19 mouse cellular contexts compared by ENCODE assay signal in genomic region chr11:18399561-18399960, GRCm38 (mm10).
DNase-seq lines count a peak whose midpoint lies in the region; ATAC-seq and TF ChIP-seq lines count a peak whose summit lies in the region.
"Had no signal": no experiment of that assay in that cellular context is flagged by ENCODE, and none has a peak within 500 bp of the region (broad histone marks: within the 10 kb centered on the region; RNA-seq: fewer than 3 reads in every experiment).

No protein-coding gene starts in this region.

- no peaks in the 10 kb centered on the region for H3K36me3 ChIP-seq in lung, embryonic 14.5 days (ENCODE audit: insufficient read depth)
- H3K36me3 ChIP-seq in ES-E14 (ENCODE audit: control insufficient read depth, insufficient read depth, low read length, poor library complexity, severe bottlenecking): no peaks in the 10 kb centered on the region
- H3K36me3 ChIP-seq: heart, embryonic 12.5 days; limb, embryonic 12.5 days; liver, embryonic 13.5 days; midbrain, embryonic 12.5 days had no signal

- no peaks in the 10 kb centered on the region for H3K4me1 ChIP-seq in lung, embryonic 14.5 days (ENCODE audit: insufficient read depth)
- H3K4me1 ChIP-seq in ES-E14 (ENCODE audit: control insufficient read depth in 2 of 2, insufficient read depth in 2 of 2, low read length in 2 of 2, poor library complexity in 1 of 2): no peaks in the 10 kb centered on the region
- H3K4me1 ChIP-seq: heart, embryonic 12.5 days; limb, embryonic 12.5 days; liver, embryonic 13.5 days; midbrain, embryonic 12.5 days had no signal

- no peak overlapping the region for H3K4me2 ChIP-seq in lung, embryonic 14.5 days
- H3K4me2 ChIP-seq: heart, embryonic 12.5 days; limb, embryonic 12.5 days; liver, embryonic 13.5 days; midbrain, embryonic 12.5 days had no signal

- no peak for ATAC-seq in lung, embryonic 14.5 days (ENCODE audit: insufficient read depth)
- ATAC-seq: inflammation-experienced regulatory T-cells, adult 6 months had no signal

- in situ Hi-C loops in ES-E14 (cut with MboI; ENCODE audit: low sequenced_read_pairs in 2 of 2, unreplicated experiment in 2 of 2): no loop called here

- DNase-seq in cerebellum, postnatal 36 days: peak; percentile 2
- DNase-seq in cerebellum, adult 9-10 months: no peak
- DNase-seq in lung, embryonic 14.5 days: peak; percentile 12
- no peak for DNase-seq in lung, adult 18-20 months
- DNase-seq in ES-E14 (ENCODE audit: low read depth, low spot score): peak; percentile 12
- DNase-seq in embryo, embryonic 11 days: peak; percentile 34
- DNase-seq in thymus, postnatal 4 days: no peak
- no peak for DNase-seq in frontal cortex, adult 2 months (ENCODE audit: extremely low spot score in 1 of 2, low spot score in 1 of 2)
- DNase-seq: B cell, adult 2 months; gastrocnemius, postnatal 25 days; heart, postnatal 4 days; layer of hippocampus, adult 9-11 months; liver, embryonic 13.5 days; lung, postnatal 14 days; thymus, postnatal 14 days had no signal

- H3K4me3 ChIP-seq in lung, embryonic 14.5 days (ENCODE audit: low read depth, low read length): no peak overlapping the region
- no peak overlapping the region for H3K4me3 ChIP-seq in ES-E14 (ENCODE audit: insufficient read depth in 1 of 2, low read depth in 1 of 2, low read length in 2 of 2, poor library complexity in 1 of 2, severe bottlenecking in 1 of 2)
- H3K4me3 ChIP-seq: heart, embryonic 12.5 days; limb, embryonic 12.5 days; liver, embryonic 13.5 days; midbrain, embryonic 12.5 days had no signal

- WGBS in lung, embryonic 14.5 days: 66% methylated on average over 4 of the region's 4 CpGs

- no peaks in the 10 kb centered on the region for H3K27me3 ChIP-seq in lung, embryonic 14.5 days (ENCODE audit: insufficient read depth, low read length)
- H3K27me3 ChIP-seq: heart, embryonic 12.5 days; limb, embryonic 12.5 days; liver, embryonic 13.5 days; midbrain, embryonic 12.5 days had no signal

- no peak overlapping the region for H3K9ac ChIP-seq in lung, embryonic 14.5 days
- H3K9ac ChIP-seq in ES-E14 (ENCODE audit: insufficient read depth, low read depth, low read length, poor library complexity, severe bottlenecking): no peak overlapping the region
- H3K9ac ChIP-seq: heart, embryonic 12.5 days; limb, embryonic 12.5 days; liver, embryonic 13.5 days; midbrain, embryonic 12.5 days had no signal

- no peaks in the 10 kb centered on the region for H3K9me3 ChIP-seq in lung, embryonic 14.5 days (ENCODE audit: low read depth, low read length)
- H3K9me3 ChIP-seq in ES-E14 (ENCODE audit: control insufficient read depth, insufficient read depth, low read depth, low read length): no peaks in the 10 kb centered on the region
- H3K9me3 ChIP-seq: heart, embryonic 12.5 days; limb, embryonic 12.5 days; liver, embryonic 13.5 days; midbrain, embryonic 12.5 days had no signal

- peak; percentile 36 for TF ChIP-seq CTCF in lung, embryonic 14.5 days (IDR thresholded peaks at IDR 0.05; ENCODE audit: low read depth)

- no peak overlapping the region for H3K27ac ChIP-seq in lung, embryonic 14.5 days (ENCODE audit: low read depth)
- no peak overlapping the region for H3K27ac ChIP-seq in ES-E14 (ENCODE audit: insufficient read depth, low read depth, low read length, poor library complexity, severe bottlenecking)
- H3K27ac ChIP-seq: limb, embryonic 12.5 days; liver, embryonic 13.5 days; midbrain, embryonic 12.5 days had no signal

TF ChIP-seq in ES-E14, 5 proteins besides CTCF, POLR2A, EP300 and RAD21:
- TF ChIP-seq ZC3H11A (IDR thresholded peaks at IDR 0.05; ENCODE audit: borderline replicate concordance, low read depth, low read length): 0 out of 2 replicates have a peak, but pooled peaks have one; percentile 15
- TF ChIP-seq MAFK (IDR thresholded peaks at IDR 0.05; ENCODE audit: insufficient read depth, low read depth, low read length): no peak
- no peak for TF ChIP-seq CHD2 (IDR thresholded peaks at IDR 0.05; ENCODE audit: low read depth, low read length)
- no peak for TF ChIP-seq HCFC1 (IDR thresholded peaks at IDR 0.05; ENCODE audit: borderline replicate concordance, insufficient read depth, low read length)
- no peak for TF ChIP-seq ZNF384 (IDR thresholded peaks at IDR 0.05; ENCODE audit: low read depth, low read length)

Comparison
In these comparisons a context has a peak if more than half of its experiments do, and no peak if none do; other contexts are left out.
1. DNase-seq: peak in cerebellum, postnatal 36 days (2 of 2), lung, embryonic 14.5 days (single experiment), ES-E14 (single experiment) and embryo, embryonic 11 days (single experiment); none in cerebellum, adult 9-10 months (single experiment), lung, adult 18-20 months (0 of 2), thymus, postnatal 4 days (single experiment) and frontal cortex, adult 2 months (0 of 2).